Mouse (Mus musculus): ENCODE data around the gene Nif3l1.

DNA sequence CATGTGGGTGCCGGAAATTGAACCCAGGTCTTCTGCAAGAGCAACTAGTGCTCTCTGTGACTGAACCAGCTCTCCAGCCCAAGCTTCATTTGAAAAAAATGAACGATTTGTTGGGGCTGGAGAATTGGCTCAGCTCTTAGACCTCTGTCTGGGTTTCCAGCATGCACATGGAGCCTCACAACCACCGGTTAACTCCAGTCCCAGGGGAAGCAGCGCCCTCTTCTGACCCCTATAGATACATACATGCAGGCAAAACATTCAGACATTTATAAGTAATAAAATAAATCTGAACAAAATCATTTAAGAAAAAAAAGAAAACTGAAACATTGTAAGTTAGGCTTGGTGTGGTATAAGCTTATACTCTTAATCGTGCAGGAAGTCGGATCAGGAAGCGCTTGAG is 3.4 kb downstream of the Nif3l1 start:
- TF ChIP-seq GATA1 (IDR thresholded peaks at IDR 0.05; ENCODE audit: borderline replicate concordance, low read length) (no peak), FLI1 (IDR thresholded peaks at IDR 0.05; ENCODE audit: low read length) (no peak)
